Mouse (Mus musculus): ENCODE data around the gene Bpifb6.

DNA sequence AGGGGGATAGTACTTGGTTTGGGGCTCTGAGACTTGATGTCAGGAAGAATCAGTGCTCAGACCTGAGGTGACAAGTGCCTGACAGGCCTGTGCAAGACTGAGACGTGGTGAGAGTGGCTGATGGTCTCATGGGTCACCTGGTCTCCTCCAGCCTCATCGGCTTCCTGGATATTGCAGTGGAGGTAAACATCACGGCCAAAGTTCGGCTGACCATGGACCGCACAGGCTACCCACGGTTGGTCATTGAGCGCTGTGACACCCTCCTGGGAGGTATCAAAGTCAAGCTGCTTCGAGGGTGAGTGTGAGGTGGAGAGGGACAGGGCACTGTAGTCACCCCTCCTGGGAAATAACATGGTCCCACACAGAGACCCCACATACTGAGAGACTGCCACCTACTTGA, 44.4 kb downstream of the Bpifb6 start:
- TF ChIP-seq CTCF (IDR thresholded peaks at IDR 0.05) (no peak), EP300 (IDR thresholded peaks at IDR 0.05) (no peak)

All from lung, postnatal 0 days (tissue).